Mouse (Mus musculus) cortical plate, adult 2 months (tissue): ENCODE results near the gene Fam110a. TPM values are rescaled to one million over a fixed set of nuclear protein-coding genes. Genes with fewer than 3 reads are reported as not detected.

ENCODE experiments used
- H3K27ac ChIP-seq: fragments of 200-500 bp; 2 replicates; pipeline ENCODE4 v1.5.1; 2012; ENCODE audit warnings: low read length, control low read depth, inconsistent platforms; ENCODE audit not compliant: insufficient read depth
- H3K4me1 ChIP-seq: fragments of 200-500 bp; 2 replicates; pipeline ENCODE4 v1.6.1; 2011; ENCODE audit warnings: low read length; ENCODE audit not compliant: control insufficient read depth, insufficient read depth
- H3K4me3 ChIP-seq: fragments of 200-500 bp; 2 replicates; pipeline ENCODE4 v1.5.1; 2011; ENCODE audit warnings: mild to moderate bottlenecking, low read length, control low read depth; ENCODE audit not compliant: insufficient read depth
- CTCF ChIP-seq: fragments of 200-500 bp; IDR thresholded peaks from 2 replicates; pipeline ENCODE4 v1.5.1; 2011; ENCODE audit warnings: mild to moderate bottlenecking, control low read depth, low read length; ENCODE audit not compliant: insufficient read depth; ENCODE audit errors: extremely low read depth
- POLR2A ChIP-seq: fragments of 200-500 bp; IDR thresholded peaks from 2 replicates; pipeline ENCODE4 v1.6.1; 2011; ENCODE audit warnings: mild to moderate bottlenecking, low read length, control low read depth; ENCODE audit not compliant: insufficient read depth; ENCODE audit errors: extremely low read depth
- polyA plus RNA-seq: library from polyadenylated mRNA; depleted of rRNA; stranded (reverse); fragments of >200 nt; gene quantifications from 2 replicates; pipeline ENCODE4 v1.2.3, GENCODE M21; 2012

Fam110a gene
- polyA plus RNA-seq, 1 experiment, result 6.6 TPM

DNA sequence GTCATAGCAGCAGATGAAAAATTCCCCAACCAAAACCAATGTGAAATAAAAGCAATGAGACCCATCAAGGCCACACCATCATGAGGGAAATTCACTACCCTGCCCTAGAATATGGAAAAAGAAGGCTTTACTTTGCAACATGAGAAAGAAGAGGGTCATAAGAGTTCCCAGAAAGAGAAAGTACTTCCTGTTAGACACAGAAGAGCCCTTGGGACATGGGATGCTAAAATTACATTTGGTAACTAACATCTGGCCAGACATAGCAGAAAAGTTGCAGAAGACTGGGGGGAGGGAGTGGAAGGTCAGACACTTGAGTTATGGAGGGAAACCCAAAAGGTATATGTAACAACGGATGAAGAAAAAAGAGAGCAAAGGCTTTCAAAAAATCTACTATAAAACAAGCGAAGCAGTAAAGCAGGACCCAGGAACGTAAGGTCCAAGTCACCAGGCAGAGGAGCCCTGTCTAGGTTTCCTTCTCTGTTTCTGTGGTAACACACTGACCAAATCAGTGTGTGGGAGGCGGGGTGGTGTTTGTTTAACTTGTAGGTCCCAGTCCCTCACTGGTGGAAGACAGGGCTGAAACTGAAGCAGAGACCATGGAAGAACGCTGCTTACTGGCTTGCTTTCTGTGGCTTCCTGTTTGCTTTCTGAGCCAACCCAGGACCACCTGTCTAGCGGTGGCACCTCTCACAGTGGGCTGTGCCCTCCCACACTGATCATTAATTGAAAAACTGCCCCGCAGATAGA is 5.6 kb upstream of the Fam110a start:
- Histone ChIP-seq H3K4me3 (no peak overlapping the region), H3K27ac (no peak overlapping the region), H3K4me1 (no peaks in the 10 kb centered on the region)
- TF ChIP-seq CTCF (no peak), POLR2A (no peak)

DNA sequence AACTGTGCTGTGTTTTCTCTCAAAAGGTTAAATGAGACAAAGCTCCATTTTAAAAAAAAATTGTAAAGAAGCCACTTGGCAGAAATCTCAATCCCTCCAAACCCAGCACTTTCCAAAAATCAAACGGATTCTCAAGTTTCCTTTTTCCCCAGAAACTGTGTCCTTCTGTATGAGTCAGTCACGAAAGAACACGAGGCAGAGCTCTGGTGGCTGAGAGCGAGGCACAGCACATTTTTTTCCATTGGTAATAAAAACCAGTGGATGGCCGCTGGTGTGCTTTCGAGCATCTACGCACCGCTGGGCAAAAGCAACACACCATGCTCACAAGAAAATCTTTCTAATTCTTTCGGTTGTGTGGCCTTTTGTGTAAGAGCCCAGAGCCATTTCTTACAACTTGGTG is 4.0 kb upstream of the Fam110a start:
- Histone ChIP-seq H3K4me3 (no peak overlapping the region), H3K27ac (no peak overlapping the region), H3K4me1 (no peaks in the 10 kb centered on the region)
- no peak for TF ChIP-seq CTCF

DNA sequence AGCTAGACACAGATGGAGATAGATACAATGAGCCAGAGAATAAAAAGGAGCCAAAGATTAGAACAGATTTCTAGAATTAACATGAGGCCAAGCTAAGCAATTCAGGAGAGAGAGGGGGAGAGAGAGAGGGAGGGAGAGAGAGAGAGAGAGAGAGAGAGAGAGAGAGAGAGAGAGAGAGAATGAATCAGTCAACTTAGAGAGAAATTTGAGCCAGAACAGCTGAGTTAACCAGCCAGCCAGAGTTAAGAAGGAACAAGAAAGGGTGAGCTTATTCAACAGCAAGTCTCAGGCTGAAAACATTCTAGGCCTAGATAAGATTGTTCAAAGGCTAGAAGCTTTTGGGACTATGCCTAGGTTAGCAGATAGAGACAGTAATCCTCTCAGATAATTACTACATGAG is 2.5 kb upstream of the Fam110a start:
- TF ChIP-seq POLR2A, result no peak
- TF ChIP-seq CTCF, result no peak
- H3K4me1 ChIP-seq, result no peaks in the 10 kb centered on the region
- no peak overlapping the region for H3K27ac ChIP-seq
- no peak overlapping the region for H3K4me3 ChIP-seq

DNA sequence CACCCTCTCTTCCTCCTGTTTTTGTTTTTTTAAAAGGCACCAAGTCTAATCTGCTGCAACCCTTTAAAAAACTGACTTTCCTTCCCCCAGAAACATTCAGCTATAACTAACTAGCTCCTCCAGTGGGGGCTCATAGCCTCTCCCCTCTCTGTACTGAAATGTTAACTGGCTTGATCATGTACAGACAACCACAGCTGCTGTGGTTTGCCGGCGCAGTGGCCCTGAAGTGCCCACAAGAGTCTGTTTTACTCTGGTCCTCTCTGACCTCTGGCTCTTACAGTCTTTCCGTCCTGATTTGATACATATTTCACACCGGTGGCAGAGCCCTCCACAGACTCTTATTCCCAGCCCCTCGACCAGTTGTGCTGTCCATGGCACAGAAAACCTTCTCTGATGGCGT is 1.2 kb upstream of the Fam110a start:
- Histone ChIP-seq H3K4me3 (no peak overlapping the region), H3K27ac (no peak overlapping the region), H3K4me1 (no peaks in the 10 kb centered on the region)
- TF ChIP-seq CTCF, result no peak
- no peak for TF ChIP-seq POLR2A

DNA sequence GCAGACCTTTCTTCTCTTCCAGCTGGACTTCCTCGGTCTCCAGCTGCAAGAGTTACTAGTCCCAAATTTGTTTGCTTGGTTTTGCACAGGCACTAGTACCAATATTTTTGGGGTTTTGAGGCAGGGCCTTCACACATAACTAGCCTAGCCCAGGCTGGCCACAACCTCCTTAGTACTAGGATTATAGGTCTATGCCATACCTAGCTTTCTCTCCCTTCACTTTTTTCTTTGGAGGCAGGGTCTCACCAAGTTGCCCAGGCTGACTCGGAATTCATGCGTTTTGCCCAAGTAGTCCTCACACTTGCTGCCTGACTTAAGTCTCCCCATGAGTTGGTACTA is 305 bp upstream of the Fam110a start:
- Histone ChIP-seq H3K27ac (no peak overlapping the region), H3K4me1 (no peaks in the 10 kb centered on the region), H3K4me3 (peak overlapping the region; percentile 92)
- TF ChIP-seq CTCF (no peak), POLR2A (no peak)

DNA sequence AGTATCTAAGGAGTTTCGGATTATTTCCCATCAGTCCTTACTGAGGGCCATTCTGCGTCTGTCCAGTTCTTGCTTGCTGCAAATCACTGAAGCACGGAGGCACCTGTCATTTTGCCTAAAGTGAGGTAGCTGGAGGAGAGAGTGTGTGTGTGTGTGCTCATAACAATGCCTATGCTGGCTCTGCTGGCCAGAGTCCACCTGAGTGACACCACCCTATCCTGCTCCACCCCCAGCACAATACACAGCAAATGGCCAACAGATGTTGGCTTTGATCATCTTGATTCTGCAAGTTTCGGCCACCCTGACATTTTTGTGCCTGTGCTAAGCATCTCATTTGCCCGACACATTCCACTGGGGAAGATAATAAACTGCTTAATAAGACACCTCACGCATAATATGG is 1.5 kb downstream of the Fam110a start:
- Histone ChIP-seq H3K27ac (no peak overlapping the region), H3K4me1 (no peaks in the 10 kb centered on the region), H3K4me3 (no peak overlapping the region)
- TF ChIP-seq POLR2A (no peak), CTCF (no peak)

DNA sequence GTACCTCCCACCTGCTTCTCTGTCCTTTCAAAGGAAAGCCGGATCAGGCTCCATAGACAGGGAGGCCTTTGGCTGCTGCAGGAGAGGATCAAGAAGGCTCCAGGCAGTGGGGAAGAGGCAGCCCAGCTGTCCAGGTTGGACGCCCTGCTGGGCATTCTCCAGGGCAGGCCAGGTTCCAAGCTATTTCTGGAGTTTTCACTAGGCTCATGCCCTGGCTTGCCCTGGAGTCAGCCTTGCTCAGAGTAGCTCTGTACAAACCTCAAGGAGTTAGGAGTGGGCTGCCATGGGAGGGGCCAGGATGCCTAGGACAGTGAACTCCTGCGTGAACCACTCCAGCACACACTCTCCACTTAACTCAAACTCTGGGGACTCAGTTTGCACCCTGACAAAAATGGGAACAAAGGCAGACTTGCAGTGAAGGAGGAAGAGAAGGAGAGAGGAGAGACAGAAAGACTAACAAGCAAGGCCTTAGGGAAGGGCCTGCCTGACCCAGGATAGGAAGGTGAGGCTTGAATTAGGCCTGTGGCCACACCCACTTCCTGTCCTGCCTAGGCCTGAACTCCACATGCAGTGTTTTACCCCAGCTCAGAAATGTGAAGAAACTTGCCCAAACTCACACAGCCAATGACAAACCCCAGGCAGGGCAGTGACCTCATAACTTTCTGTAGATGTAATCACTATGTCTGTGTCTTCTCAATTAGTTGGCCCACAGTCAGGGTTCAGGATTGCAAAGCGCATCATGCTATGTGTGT is 2.2 kb downstream of the Fam110a start:
- TF ChIP-seq POLR2A, result no peak
- TF ChIP-seq CTCF, result no peak

DNA sequence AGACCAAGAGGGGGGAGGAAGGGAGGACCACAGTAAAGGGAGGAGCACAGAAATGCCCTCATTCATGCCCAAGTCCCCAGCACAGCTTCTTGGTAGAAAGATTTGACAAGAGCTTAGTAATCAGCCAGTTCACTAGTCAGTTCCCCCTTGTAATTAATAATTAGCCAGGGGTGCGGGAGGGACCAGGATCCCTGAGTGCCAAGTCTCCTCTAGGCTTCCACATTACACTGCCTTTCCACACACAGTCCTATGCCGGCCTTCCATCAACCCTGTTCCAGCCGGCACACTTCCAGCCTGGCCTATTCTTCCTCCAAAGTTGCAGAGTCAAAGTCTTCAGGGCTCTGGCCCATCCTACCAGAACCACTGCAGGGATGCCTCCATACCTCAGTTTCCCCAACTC is 4.0 kb downstream of the Fam110a start:
- no peak overlapping the region for H3K4me3 ChIP-seq
- H3K27ac ChIP-seq, result no peak overlapping the region
- TF ChIP-seq CTCF, result no peak
- no peak for TF ChIP-seq POLR2A
- no peaks in the 10 kb centered on the region for H3K4me1 ChIP-seq

More for the DNA sequence above, 2.2 kb downstream of the Fam110a start:
- Histone ChIP-seq H3K4me1 (no peaks in the 10 kb centered on the region), H3K4me3 (no peak overlapping the region), H3K27ac (no peak overlapping the region)

DNA sequence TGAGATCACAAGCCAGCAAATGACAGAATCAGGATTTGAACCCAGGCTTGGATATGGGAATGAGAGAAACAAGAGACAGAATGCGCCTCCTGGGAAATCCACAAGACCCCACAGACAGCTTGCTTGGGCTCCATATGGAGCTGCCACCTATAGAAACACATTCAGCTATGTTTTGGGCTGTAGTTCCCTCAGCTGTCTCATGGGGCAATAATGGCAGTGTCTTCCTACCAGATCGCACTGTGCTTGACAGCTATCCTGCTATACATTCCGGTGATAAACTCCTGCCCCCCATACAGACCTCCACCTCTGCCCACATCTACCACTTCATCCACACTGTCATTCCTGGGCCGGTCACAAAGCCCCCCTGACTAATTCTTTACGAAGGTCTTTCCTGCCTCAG is 4.7 kb downstream of the Fam110a start:
- no peak overlapping the region for H3K27ac ChIP-seq
- TF ChIP-seq CTCF, result no peak
- no peak for TF ChIP-seq POLR2A
- H3K4me3 ChIP-seq, result no peak overlapping the region
- no peaks in the 10 kb centered on the region for H3K4me1 ChIP-seq

DNA sequence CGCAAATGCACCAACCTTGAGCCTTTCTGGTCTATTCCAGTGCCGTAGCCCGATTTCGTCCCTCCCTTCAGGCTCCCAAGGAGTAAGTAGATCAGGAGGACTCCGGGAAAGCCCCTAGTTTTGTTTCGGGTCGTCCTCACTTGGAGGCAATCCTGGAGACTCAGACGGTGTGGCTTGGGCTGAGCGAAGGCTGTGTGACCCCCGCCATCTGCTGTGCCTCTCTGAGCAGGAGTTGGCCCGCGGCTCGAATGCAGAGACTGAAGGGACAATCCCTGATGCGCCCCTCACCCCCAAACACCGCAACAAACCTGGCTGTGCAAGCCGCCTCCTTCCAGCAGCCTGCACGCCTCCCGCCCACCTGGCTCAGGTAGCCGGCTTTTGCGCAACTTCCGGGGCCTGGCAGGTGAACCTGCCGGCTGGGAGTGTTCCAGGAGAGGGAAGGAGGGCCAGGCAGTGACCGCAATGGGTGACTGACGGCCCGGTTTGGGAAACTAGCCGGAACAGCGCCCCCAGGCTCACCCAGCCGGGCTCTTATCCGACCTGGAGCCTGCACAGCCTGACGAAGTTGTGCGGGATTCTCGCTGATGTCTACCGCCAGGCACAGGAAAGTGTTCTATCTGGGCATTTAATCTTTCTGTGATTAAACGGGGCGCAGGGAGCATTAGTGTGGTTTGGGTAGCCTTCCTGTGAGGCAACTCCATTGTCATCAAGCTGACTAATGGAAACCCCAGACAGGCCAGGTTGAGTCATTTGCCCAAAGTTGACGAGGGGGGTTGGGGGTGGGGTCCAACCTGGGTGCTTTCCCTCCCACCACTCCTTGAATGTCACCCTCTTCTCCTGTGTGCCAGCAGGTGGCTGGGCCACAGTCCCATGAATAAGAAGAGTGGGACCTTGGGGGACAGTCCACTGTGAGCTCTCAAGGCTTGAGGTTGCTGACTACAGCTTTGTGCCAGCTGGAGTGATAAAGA is 6.1 kb downstream of the Fam110a start:
- Histone ChIP-seq H3K4me1 (no peaks in the 10 kb centered on the region), H3K4me3 (no peak overlapping the region), H3K27ac (no peak overlapping the region)
- TF ChIP-seq POLR2A, result no peak
- TF ChIP-seq CTCF, result no peak
